In the genomic region with DNA sequence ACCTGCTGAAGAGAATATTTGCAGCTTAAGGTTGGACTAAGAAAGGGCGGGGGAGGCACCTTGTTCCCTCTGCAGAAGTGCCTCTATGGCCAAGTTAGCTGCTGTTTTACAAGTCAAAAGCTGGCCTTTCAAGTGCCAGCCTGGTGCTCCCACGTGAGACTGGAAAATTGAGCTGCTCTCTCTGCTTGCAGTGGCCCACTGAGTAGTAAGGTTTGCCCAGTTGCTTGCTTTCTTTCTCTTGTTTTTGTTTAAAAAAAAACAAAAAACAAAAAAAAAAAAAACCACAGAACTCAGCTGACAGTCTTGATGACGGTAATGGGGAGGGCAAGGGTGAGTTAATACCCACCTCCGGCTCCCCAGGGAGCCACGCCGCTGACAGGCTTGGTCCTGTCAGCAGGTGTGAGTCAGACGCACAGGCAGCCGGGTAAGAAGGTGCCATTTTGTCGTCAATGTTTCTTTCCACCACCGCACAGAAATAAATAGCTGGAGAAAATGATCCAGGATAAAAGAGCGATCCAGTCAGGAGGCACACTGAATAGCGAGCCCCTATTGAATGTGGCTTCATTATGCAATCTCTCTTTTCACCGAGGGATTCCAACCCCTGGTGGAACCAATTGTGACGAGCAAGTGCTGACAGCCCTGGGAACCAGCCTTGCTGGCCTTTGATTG, we compare ENCODE assay signal across 8 mouse cellular contexts. TPM values are rescaled to one million over a fixed set of nuclear protein-coding genes. Genes with fewer than 3 reads are reported as not detected.
DNase-seq lines count a peak whose midpoint lies in the region; ATAC-seq and TF ChIP-seq lines count a peak whose summit lies in the region.

No protein-coding gene starts in this region.

- no peak overlapping the region for H3K9ac ChIP-seq in kidney, embryonic 14.5 days (ENCODE audit: low read depth, low read length)
- no peak overlapping the region for H3K9ac ChIP-seq in hindbrain, postnatal 0 days (replicated peaks; ENCODE audit: low read length)
- 0 out of 2 replicates have a peak overlapping the region, but pooled peaks have one; percentile 26 for H3K9ac ChIP-seq in neural tube, embryonic 13.5 days

- H3K4me1 ChIP-seq in kidney, embryonic 14.5 days (ENCODE audit: control insufficient read depth, insufficient read depth, low read length): 0 out of 2 replicates have a peak, but pooled peaks cover 2% of the 10 kb centered on the region
- H3K4me1 ChIP-seq in hindbrain, postnatal 0 days (ENCODE audit: insufficient read depth, low read length): 0 out of 2 replicates have a peak, but pooled peaks cover 9% of the 10 kb centered on the region
- H3K4me1 ChIP-seq in neural tube, embryonic 13.5 days (replicated peaks): peaks cover 49% of the 10 kb centered on the region

- no peak for TF ChIP-seq CTCF in hindbrain, postnatal 0 days (IDR thresholded peaks at IDR 0.05; ENCODE audit: low read depth)

- no peak for ATAC-seq in kidney, embryonic 14.5 days (ENCODE audit: low FRiP score, low TSS enrichment)
- peak; percentile 86 for ATAC-seq in hindbrain, postnatal 0 days
- peak; percentile 59 for ATAC-seq in neural tube, embryonic 13.5 days (ENCODE audit: low read depth)

- H3K27ac ChIP-seq in kidney, embryonic 14.5 days (ENCODE audit: low read depth, low read length): no peak overlapping the region
- H3K27ac ChIP-seq in hindbrain, postnatal 0 days: peak overlapping the region; percentile 38
- peak overlapping the region; percentile 59 for H3K27ac ChIP-seq in neural tube, embryonic 13.5 days (replicated peaks)

- no peaks in the 10 kb centered on the region for H3K36me3 ChIP-seq in kidney, embryonic 14.5 days (ENCODE audit: control insufficient read depth, insufficient read depth, low read length)
- H3K36me3 ChIP-seq in hindbrain, postnatal 0 days (ENCODE audit: insufficient read depth, low read length): no peaks in the 10 kb centered on the region
- no peaks in the 10 kb centered on the region for H3K36me3 ChIP-seq in neural tube, embryonic 13.5 days

- intact Hi-C loops in left cerebral cortex, postnatal 10 days (cut with DNase I): loop anchor here (10.0 kb wide), 1 partner anchor 145 kb away; no protein-coding TSS in a partner anchor

- H3K4me2 ChIP-seq in kidney, embryonic 14.5 days (replicated peaks; ENCODE audit: low read depth, low read length): peak overlapping the region; percentile 31
- H3K4me2 ChIP-seq in hindbrain, postnatal 0 days (ENCODE audit: low read depth, low read length): peak overlapping the region; percentile 43
- peak overlapping the region; percentile 49 for H3K4me2 ChIP-seq in neural tube, embryonic 13.5 days

- WGBS in kidney, embryonic 14.5 days: 11% methylated on average over 14 of the region's 14 CpGs
- WGBS in hindbrain, postnatal 0 days: 8% methylated on average over 14 of the region's 14 CpGs
- WGBS in neural tube, embryonic 13.5 days: 2% methylated on average over 14 of the region's 14 CpGs

- no peak overlapping the region for H3K4me3 ChIP-seq in kidney, embryonic 14.5 days (ENCODE audit: low read length)
- no peak overlapping the region for H3K4me3 ChIP-seq in hindbrain, postnatal 0 days (ENCODE audit: low read length)
- peak overlapping the region; percentile 18 for H3K4me3 ChIP-seq in neural tube, embryonic 13.5 days

- H3K27me3 ChIP-seq in kidney, embryonic 14.5 days (ENCODE audit: control insufficient read depth, insufficient read depth, low read length): no peaks in the 10 kb centered on the region
- no peaks in the 10 kb centered on the region for H3K27me3 ChIP-seq in hindbrain, postnatal 0 days (ENCODE audit: insufficient read depth, low read length)
- 0 out of 2 replicates have a peak, but pooled peaks cover 3% of the 10 kb centered on the region for H3K27me3 ChIP-seq in neural tube, embryonic 13.5 days

- DNase-seq in kidney, postnatal 36 days: no peak
- DNase-seq in embryo, embryonic 11 days: peak; percentile 76
- DNase-seq in hindbrain, postnatal 0 days (ENCODE audit: low spot score): peak; percentile 64
- no peak for DNase-seq in ovary, postnatal 10 days (ENCODE audit: low spot score)
- DNase-seq in left cerebral cortex, postnatal 10 days (ENCODE audit: extremely low spot score in 1 of 2, low spot score in 2 of 2): no peak
- DNase-seq in gastrocnemius, adult 8-10 months (ENCODE audit: low spot score in 2 of 2): no peak

- H3K9me3 ChIP-seq in kidney, embryonic 14.5 days (ENCODE audit: control insufficient read depth, low read length): no peaks in the 10 kb centered on the region
- no peaks in the 10 kb centered on the region for H3K9me3 ChIP-seq in hindbrain, postnatal 0 days (ENCODE audit: low read length)
- no peaks in the 10 kb centered on the region for H3K9me3 ChIP-seq in neural tube, embryonic 13.5 days

RNA-seq across cellular contexts. Expression of a gene that starts 18.3 kb away (rescaled TPM):
- polyA plus RNA-seq in kidney, embryonic 14.5 days (2014; fragmentation: Nextera tagmentation; extraction: Ambion mirVana): 13.3 and 17.7 TPM in 2 replicates
- 11.4 and 12.9 TPM in 2 replicates for total RNA-seq in hindbrain, postnatal 0 days (2014; rRNA removed)
- 10.6 and 11.6 TPM in 2 replicates for polyA plus RNA-seq in hindbrain, postnatal 0 days (2015; fragmentation: Nextera tagmentation; extraction: Ambion mirVana)
- 7.3 and 7.6 TPM in 2 replicates for polyA plus RNA-seq in neural tube, embryonic 13.5 days (2015; fragmentation: Nextera tagmentation; extraction: Ambion mirVana)
- 1 to 10 TPM; 3.3 to 3.9 TPM for total RNA-seq in left cerebral cortex, postnatal 10 days (2021)
- total RNA-seq in gastrocnemius, adult 8-10 months (2022): under 1 TPM; 0.36 to 0.88 (median 0.70) TPM

RNA-seq across cellular contexts. Expression of a gene that starts 27.7 kb away (rescaled TPM):
- polyA plus RNA-seq in kidney, embryonic 14.5 days (2014; fragmentation: Nextera tagmentation; extraction: Ambion mirVana): 9.3 and 11.3 TPM in 2 replicates
- 37.0 TPM in 2 replicates for total RNA-seq in hindbrain, postnatal 0 days (2014; rRNA removed)
- polyA plus RNA-seq in hindbrain, postnatal 0 days (2015; fragmentation: Nextera tagmentation; extraction: Ambion mirVana): 31.3 and 33.7 TPM in 2 replicates
- polyA plus RNA-seq in neural tube, embryonic 13.5 days (2015; fragmentation: Nextera tagmentation; extraction: Ambion mirVana): 43.1 and 43.3 TPM in 2 replicates
- 10 to 100 TPM; 55.1 to 56.2 TPM for total RNA-seq in left cerebral cortex, postnatal 10 days (2021)
- total RNA-seq in gastrocnemius, adult 8-10 months (2022): 1 to 10 TPM; 4.0 to 6.1 (median 5.1) TPM

Comparison
In these comparisons a context has a peak if more than half of its experiments do, and no peak if none do; other contexts are left out.
1. DNase-seq: peak in embryo, embryonic 11 days (single experiment) and hindbrain, postnatal 0 days (single experiment); none in kidney, postnatal 36 days (0 of 2), ovary, postnatal 10 days (single experiment), left cerebral cortex, postnatal 10 days (0 of 2) and gastrocnemius, adult 8-10 months (0 of 2).
2. Peak in every context shown above with its lines, with median percentiles within 50 percentile points of each other: H3K4me2 ChIP-seq.